Mouse (Mus musculus) layer of hippocampus, adult 18-20 months (tissue): ENCODE measurements around the gene Gm10762. TPM values are rescaled to one million over a fixed set of nuclear protein-coding genes. Genes with fewer than 3 reads are reported as not detected.
A peak's percentile ranks its signal among the peaks of the same experiment; 100 is the strongest.
"Not testable (repeated sequence)": the region's sequence is repeated elsewhere in the genome, so short reads cannot be mapped to it uniquely, and the experiment has no call there.

Experiments used
- DNase-seq, 2 experiments: peaks; one replicate each; pipeline ENCODE4 v3.0.0; 2022; ENCODE audit warnings: low spot score in 2 of 2
- long read RNA-seq: library from polyadenylated mRNA; stranded (forward); transcript quantifications from one replicate; pipeline ENCODE4 v2.0.0, GENCODE M21; 2021
- total RNA-seq, 2 experiments: library from RNA; stranded (reverse); gene quantifications; 2 replicates each; pipeline ENCODE4 v1.2.3; 2021

The Gm10762 gene
- total RNA-seq, result 1 to 10 TPM; 3.6 to 4.5 TPM
- long read RNA-seq, partial matches to known transcripts, result 0 of 1 reads
- long read RNA-seq, other reads (novel, unspliced or antisense), result 0 of 1 reads

DNA sequence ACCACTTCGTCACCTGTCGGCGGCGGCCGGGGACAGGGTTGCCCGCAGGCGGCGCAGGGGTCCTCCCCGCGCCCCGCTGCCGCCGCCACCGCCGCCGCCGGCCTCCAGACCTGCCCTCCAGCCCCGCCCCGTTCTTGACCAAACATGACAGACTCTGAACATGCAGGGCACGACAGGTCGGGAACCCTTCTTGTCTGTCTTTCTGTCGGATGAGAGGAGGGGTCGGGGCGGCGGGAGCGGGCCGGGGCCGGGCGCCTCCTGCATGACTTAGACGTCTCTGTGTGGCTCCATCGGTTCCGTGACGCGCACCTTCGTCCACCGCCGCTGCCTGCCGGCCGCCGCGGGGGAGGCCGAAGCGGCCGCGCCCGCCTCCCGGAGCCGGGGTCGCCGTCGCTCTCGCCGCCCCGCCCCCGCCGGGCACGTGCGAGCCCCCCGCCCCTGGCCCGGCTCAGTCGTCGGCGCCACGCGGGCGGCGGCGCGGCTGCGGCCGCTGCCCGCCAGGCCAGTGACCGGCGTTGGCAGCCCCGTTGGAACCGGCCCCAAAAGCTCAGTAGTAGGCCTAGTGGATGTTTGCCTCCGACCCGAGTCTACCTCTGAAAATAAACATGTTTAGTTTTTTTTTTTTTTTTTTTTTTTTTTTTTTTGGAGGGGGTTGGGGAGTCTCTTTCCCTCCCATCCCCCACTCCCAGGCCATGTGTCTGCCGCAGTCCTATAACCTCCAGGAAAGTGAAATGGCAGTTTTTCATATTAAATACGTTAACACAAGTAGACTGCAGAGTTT, at the start of gene Gm10762:
Gene Gm10762, minus strand, starts transcription at position 65 of the 781 bp plus-strand sequence.
- DNase-seq, result peak; percentile 37 to 49

DNA sequence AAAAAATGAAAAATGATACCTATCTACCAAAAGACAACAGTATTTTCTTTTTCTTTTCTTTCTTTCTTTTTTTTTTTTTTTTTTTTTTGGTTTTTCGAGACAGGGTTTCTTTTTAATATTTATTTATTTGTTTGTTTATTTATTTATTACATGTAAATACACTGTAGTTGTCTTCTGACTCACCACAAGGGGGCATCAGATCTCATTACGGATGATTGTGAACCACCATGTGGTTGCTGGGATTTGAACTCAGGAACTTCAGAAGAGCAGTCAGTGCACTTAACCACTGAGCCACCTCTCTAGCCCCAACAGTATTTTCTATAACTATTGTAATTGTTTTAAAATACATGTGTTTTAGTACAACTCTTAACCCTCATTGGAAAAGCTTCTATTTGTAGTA, 41.3 kb upstream of the Gm10762 start:
- not testable (repeated sequence) for DNase-seq

DNA sequence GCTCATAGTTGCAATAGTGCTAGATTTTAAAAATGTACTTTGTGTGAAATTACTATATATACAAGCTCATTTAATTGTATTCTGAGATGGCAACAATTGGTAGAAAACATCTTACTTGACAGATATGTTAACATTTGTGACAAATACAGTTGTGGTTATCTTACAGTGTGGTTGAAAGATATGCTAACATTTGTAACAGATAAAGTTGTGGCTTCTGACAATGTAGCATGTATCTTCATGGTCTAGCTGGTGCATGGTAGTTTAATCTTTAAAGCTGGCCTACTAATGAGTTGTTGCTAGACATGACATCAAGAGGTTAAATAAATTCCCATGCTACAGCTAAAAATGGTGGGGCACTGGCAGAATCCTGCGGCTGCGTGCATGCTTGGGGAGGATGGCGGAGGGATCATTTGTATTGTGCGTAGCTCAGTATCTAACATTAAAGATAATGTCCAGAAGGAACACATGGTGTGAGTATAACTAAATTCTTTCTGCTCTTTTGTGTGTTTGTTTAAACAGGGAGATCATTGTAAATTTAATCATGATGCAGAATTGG, 38.7 kb upstream of the Gm10762 start:
- no peak for DNase-seq

DNA sequence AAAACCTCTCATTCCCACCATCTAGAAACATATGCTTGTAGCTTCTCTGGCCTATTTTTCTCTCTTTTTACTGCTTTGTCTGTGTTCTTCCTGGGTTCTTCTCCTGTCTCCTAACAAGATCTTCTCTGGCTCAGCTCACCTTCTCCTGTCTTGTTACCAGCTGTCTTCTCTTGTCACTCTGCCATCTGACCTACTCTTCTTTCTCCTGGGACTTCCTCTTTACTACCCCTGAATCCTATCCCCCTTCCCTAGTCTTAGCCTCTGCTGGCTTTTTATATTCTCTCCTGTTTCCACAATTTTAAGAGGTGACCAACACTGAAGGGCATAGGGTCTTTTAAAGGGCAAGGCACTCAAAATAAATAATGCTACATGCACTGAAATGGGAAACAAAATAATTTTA, 37.3 kb upstream of the Gm10762 start:
- no peak for DNase-seq

DNA sequence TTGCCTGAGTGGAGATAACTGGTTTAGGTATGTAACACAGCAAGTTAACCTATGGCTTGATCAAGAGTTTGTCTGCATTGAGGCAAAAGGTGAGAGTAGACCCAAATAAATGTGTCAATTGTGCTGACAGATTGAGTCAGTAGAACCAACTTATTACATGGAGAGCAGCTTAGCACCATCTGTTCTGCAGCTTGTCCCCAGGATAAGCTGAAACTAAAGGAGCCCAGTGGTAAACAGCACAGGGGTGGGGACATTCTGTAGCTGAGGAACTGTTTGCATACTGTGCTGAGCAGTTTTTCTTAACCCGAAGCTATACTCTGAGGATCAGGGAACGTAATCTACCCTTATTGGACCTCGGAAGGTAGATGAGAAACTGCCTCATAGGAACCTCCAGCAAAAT, 17.2 kb upstream of the Gm10762 start:
- DNase-seq, result peak; percentile 13 to 63

DNA sequence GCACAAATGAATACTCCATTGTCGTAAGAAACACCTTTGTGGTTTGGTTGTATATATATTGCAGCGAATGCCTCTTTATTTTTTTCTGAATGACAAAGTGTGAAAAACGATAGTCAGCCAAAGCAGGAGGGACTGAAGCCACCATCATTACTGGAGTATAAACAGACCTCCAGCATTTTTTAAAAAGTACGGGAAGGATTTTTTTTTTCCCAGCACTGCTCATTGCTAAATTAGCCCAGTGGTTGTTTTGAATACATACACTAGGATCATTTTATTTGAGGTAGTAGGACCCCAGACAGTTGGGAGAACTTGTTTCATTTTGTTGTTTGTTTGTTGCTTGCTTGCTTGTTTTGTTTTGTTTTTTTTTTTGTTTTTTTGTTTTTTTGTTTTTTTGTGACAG, 8.0 kb upstream of the Gm10762 start:
- DNase-seq, result no peak

DNA sequence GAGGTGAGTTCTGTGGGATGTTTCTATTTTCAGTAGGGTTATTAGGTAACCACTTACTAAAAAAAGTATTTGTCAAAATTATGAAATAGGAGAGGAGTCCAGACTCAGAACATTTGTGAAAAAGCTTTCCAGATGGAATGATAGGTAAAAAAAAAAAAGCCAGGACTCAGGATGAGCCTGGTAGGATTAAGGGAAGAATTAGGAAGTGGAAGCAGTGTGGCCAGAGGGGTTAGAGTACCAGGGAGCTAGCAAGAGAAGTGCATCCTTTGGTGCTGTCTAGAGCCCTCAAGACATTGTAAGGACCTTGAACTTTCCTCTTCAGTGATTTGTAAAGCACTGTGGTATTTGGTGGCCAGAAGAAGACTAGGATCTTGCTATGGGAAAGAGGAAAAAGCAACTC, 4.8 kb upstream of the Gm10762 start:
- DNase-seq, result no peak

DNA sequence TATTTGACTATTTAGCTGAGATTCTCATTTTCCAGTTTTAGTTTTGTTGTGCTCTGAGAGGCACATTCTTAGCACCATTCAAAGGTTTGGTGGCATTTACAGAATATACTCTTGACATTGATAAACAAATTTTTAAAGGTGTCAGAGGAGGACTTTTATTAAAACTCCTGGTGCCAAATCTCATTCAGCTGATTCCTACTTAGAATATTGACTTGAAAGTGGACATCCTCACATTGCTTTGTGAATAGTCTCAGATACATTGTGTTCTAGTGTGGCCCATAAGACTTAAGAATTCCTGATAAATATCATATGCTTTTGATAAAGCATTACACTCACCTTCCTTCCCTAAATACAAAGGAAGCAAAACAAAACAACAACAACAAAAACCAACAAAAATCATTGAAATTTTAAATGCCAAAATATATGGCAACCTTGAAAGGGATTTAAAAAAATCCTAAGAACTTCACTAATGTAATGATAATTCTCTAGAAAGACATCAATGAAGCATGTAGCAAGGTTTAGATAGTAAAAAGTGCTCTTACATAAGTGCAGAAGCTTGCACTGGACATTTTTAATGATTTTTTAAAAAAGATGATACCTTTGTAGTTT, 1.1 kb upstream of the Gm10762 start:
- no peak for DNase-seq

DNA sequence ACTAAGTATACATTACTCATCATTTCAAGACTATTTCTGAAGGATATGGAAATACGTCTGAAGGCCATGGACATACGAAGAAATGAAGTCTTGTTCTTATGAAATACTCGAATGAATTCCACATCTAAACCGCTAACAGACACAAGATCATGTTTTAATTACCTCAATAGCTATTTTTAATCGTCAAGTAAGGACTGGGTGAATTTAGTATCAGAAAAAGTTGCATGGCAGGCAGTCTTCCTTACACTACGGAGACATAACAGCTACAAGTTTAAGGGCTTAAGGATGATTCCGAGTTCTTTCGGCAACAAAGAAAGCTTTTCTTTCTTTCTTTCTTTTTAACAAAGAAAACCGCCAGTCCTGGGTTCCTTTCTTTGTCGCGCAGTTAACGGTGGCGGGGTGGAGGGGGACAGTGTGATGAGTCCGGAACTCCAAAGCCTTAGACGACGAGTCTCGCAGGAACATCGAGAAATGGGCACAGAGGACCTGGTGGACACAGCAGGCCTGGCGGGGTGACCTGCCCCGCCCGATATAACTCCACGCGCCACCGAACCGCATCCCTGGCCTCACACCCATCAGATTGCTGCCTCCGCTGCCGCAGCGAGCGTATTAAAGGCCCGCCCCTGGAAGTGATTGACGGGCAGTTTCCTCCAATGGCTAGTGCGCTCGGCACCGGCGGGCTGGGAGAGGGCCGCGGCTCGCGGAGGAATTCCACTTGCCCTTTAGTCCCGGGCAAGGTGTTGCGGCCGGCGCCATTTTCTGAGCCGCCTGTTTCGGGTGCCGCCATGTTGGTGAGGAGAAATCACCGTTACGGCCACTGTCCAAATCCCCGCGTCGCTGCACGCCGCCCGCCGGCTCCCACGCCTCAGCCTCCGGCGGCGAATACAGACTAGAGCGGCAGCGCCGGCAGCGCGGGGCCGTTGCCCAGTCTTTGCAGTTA, 614 bp downstream of the Gm10762 start, which contains the start of gene Zc3h6:
Gene Zc3h6, plus strand, starts transcription at position 762 of the 940 bp plus-strand sequence.
- DNase-seq, result peak; percentile 98 to 99

DNA sequence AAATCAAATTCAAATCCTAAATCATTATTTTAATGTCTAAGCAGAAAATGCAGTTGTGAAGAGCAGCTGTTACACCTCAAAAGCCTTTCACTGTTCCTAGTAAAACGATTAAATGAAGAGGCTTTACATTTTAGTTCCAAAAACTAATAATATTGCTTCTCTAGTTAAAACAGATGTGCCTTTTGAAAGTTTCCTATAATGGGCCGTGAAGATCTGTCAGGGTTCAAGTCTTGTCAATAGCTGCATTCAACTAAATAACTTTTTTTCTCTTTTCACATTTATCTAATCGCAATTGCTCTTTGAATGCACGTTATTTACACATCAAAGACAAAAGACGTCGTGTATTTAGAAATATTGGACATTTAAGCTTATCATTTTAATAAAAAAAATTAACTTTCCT, 1.3 kb downstream of the Gm10762 start:
- no peak for DNase-seq

DNA sequence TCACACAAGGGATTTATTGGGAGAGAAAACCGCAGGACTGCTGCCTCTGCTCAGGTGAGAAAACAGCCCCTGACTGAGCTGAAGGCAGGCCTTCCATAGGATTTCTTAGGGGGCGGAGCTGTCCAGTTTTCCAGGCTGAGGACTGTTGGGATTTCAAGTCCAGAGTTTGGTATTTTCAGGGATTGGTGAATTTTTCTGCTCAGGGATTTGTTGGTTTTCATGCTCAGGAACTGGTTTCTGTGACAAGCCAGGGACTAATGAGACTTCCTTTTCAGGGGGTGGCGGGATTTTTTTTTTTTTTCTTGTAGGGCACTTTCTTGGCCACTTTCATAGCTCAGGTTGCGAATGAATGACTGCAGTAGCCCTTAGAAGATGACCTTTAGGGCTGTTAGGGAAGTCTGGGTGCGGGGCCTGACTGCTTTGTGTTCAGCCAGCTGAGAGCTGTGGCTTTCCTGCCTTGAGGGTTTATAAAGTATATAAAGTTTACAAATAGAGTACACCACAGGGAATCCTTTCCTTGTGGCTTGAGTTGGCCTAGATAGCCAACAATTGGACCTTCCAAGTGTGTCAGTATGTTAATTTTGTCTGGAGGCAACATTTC, 1.9 kb downstream of the Gm10762 start:
- no peak for DNase-seq

DNA sequence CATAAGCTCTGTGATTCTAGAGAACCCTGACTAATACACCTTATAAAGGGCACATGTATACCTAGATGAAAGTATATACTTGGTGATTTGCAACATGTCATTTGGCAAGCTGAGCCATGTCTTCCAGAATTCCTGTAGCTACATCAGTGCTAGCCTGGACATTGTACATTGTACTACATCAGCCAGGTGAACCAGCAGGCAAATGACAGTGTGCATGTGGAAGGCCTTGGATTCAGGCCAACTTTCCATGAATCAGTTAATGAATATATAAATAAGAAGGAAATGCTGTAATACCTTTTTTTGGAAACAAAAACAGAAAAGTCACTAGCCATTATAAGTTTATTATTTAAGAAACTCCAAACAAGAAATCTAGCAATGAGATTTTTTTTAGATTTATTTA, 13.3 kb downstream of the Gm10762 start:
- no peak for DNase-seq

DNA sequence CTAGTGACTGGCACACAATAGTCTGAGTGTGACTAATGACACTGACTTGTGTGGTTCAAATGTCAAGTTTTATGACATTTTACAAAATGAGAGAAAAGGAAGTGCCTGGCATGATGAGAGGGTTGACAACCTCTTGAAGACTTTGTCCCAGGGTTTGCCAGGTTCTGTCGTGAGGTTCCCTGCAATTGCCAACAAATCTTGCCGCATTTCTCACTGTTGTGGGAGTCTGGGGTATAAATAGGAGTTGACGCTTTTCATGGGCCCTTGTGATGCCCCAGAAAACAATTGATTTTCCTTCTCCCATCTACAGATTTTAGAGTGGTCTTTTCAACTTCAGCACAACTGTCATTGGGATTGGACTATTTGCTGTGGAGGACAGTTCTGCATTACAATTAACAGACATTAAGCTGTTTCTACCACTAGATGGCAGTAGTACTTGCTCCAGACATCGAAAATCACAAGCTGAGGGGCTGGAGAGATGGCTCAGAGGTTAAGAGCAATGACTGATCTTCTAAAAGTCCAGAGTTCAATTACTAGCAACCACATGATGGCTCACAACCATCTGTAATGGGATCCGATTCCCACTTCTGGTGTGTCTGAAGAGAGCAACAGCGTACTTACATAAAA, 19.4 kb downstream of the Gm10762 start:
- DNase-seq, result peak in 1 of 2 experiments; percentile 62

DNA sequence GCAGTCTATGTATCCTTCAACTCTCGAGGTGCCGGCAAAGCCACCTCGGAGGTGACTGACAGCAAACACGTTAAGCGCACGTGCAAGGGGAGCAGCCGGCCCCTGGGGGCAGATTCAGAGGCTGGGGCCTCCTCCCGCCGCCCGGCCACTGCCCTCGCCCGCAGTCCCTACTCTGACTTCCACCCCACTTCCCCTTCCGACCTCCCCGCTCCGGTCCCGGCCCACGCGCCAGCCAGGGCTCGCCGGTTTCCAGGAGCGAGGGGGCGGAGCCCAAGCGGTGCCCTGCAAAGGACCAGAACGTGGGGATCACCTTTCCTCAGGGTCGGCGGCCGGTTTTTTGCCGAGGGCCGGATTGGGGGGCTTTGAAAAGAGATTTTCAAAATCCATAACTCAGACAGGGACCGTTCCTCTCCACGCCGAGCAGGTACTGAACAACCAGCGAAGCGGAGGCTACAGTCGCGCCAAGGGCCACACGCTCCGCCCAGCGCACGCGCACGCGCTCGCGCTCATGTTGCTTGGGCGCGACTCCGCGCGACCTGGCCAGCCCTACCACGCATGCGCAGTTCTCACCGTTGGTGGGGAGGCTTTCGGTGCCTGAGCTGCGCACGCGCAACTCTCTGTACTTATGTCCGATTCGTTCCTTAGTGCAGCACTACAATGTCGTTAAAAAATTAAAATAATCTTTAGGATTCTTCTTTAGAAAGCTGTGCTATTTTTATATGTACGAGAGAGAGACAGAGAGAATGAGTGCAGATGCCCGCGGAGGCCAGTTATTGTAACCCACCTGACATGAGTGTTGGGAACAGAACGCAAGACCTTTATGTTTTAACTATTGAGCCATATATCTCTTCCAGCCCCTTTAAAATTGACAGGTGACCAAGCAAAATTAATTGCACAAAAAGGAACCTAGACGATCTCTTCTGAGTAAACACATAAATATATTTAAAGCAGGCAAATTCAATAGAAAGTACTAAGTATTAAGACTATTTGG, 23.7 kb downstream of the Gm10762 start, which contains the start of gene Zc3h8:
Gene Zc3h8, minus strand, starts transcription at position 540 of the 991 bp plus-strand sequence.
- peak; percentile 95 to 98 for DNase-seq

DNA sequence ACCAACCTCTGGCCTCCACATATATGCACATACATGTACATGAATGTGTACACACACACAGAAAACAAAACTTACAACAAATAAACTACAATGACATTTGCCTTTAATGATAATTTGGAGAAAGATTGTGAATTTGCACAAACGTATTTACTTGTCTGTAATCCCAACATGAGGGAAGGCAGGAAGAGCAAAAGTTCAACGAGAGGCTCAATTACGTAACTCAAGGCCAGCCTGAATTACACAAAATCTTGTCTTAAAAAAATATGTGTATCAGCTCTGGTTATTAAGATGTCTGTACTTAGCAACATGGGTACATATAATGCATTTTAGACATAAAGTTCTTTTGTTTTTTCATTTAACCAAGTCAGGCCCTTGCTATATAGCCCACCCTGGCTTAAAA, 31.3 kb downstream of the Gm10762 start:
- DNase-seq, result no peak

DNA sequence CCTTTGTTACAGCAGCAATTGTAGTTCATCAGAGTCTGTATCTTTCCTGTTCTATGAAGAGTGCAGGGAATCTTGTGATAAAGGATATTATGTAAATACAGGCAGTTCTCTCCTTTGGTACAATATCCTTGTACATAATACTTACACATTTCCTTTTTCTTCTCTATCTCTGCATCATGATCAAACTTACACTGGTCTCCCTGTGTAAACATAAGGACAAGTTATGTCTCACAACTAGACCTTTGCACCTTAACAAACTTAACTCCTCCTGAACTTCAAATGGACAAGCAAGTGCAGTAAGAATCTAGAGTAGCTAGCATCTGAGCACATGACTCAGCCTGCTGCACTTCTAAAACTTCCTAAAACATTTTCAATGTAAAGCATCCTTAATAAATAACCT, 36.8 kb downstream of the Gm10762 start:
- DNase-seq, result no peak

DNA sequence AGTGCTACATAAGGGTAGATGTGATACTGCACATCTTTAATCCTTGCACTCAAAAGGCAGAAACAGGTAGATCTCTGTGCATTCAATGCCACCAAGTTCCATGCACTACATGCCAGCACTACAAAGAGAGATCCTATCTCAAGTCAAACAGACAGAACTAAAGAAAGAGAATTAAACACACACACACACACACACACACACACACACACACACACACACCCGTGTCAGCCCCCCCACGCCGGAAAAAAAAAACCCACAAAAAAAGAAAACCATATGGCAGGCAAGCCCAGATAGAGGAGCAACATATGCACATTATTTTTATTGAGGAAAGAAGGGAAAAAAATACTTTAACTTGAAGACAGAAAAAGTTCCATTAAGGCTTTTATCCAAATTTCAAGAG, 39.1 kb downstream of the Gm10762 start:
- peak in 1 of 2 experiments; percentile 18 for DNase-seq

DNA sequence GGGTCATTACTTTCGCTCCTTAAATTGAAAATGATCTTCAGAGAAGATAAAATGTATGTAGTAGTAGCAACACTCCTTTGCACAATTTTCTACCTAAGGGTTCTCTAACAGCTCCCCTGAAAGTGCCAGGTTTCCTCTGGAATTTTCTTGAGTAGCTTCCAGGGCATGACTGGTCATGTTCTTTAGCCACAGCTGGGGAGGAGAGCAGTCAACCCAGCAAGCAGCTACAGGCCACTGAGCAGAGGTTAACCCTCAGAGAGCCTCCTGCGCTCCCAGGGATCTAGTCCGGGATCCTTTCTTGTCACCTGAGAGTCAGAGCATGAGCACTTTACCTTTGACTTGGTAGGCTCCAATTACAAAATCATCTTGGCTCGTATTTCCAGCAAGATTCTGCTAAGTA, 42.7 kb downstream of the Gm10762 start:
- DNase-seq, result no peak
